In genomic region chr7:121371990-121372389, GRCm38 (mm10) we compare ENCODE assay signal across 35 mouse cellular contexts. TPM values are rescaled to one million over a fixed set of nuclear protein-coding genes. Genes with fewer than 3 reads are reported as not detected.
"Had no signal": no experiment of that assay in that cellular context is flagged by ENCODE, and none has a peak within 500 bp of the region (broad histone marks: within the 10 kb centered on the region; RNA-seq: fewer than 3 reads in every experiment).

No protein-coding gene starts in this region.

- H3K4me2 ChIP-seq: limb, embryonic 12.5 days; limb, embryonic 13.5 days; limb, embryonic 15.5 days; liver, embryonic 11.5 days; liver, embryonic 12.5 days; liver, embryonic 13.5 days; liver, embryonic 15.5 days; lung, embryonic 14.5 days; lung, embryonic 15.5 days; midbrain, embryonic 11.5 days; midbrain, embryonic 12.5 days; midbrain, embryonic 13.5 days; midbrain, embryonic 15.5 days had no signal

- H3K9ac ChIP-seq: limb, embryonic 12.5 days; limb, embryonic 13.5 days; limb, embryonic 15.5 days; liver, embryonic 12.5 days; liver, embryonic 13.5 days; liver, embryonic 14.5 days; liver, embryonic 15.5 days; liver, postnatal 0 days; lung, embryonic 14.5 days; lung, embryonic 15.5 days; midbrain, embryonic 12.5 days; midbrain, embryonic 13.5 days; midbrain, embryonic 15.5 days had no signal

- H3K4me3 ChIP-seq: limb, embryonic 10.5 days; limb, embryonic 12.5 days; limb, embryonic 13.5 days; limb, embryonic 15.5 days; liver, embryonic 12.5 days; liver, embryonic 13.5 days; liver, embryonic 15.5 days; lung, embryonic 15.5 days; megakaryocyte, embryonic 14.5 days; midbrain, embryonic 10.5 days; midbrain, embryonic 12.5 days; midbrain, embryonic 13.5 days; midbrain, embryonic 15.5 days; myocyte had no signal

- DNase-seq: left cerebral cortex, postnatal 4 days; liver; liver, embryonic 13.5 days; liver, postnatal 0 days; lung, adult 18-20 months; lung, adult 2 months; lung, embryonic 14.5 days; lung, postnatal 10 days; lung, postnatal 14 days; lung, postnatal 36 days; lung, postnatal 4 days; midbrain, embryonic 14.5 days had no signal

- H3K27ac ChIP-seq: limb, embryonic 10.5 days; limb, embryonic 12.5 days; limb, embryonic 13.5 days; limb, embryonic 15.5 days; liver, embryonic 12.5 days; liver, embryonic 13.5 days; liver, embryonic 14.5 days; liver, embryonic 15.5 days; lung, embryonic 15.5 days; macrophage; midbrain, embryonic 10.5 days; midbrain, embryonic 12.5 days; midbrain, embryonic 13.5 days; midbrain, embryonic 15.5 days had no signal

- H3K4me1 ChIP-seq: limb, embryonic 10.5 days; limb, embryonic 12.5 days; limb, embryonic 15.5 days; liver, embryonic 12.5 days; liver, embryonic 13.5 days; liver, embryonic 15.5 days; lung, embryonic 15.5 days; megakaryocyte, embryonic 14.5 days; midbrain, embryonic 12.5 days; midbrain, embryonic 15.5 days had no signal

- H3K36me3 ChIP-seq: limb, embryonic 10.5 days; limb, embryonic 12.5 days; limb, embryonic 13.5 days; limb, embryonic 15.5 days; liver, embryonic 12.5 days; liver, embryonic 13.5 days; liver, embryonic 15.5 days; lung, embryonic 15.5 days; midbrain, embryonic 10.5 days; midbrain, embryonic 12.5 days; midbrain, embryonic 13.5 days; midbrain, embryonic 15.5 days had no signal

- H3K9me3 ChIP-seq: limb, embryonic 10.5 days; limb, embryonic 12.5 days; limb, embryonic 13.5 days; limb, embryonic 15.5 days; liver, embryonic 12.5 days; liver, embryonic 13.5 days; liver, embryonic 15.5 days; lung, embryonic 15.5 days; megakaryocyte, embryonic 14.5 days; midbrain, embryonic 10.5 days; midbrain, embryonic 12.5 days; midbrain, embryonic 13.5 days; midbrain, embryonic 15.5 days had no signal

- H3K27me3 ChIP-seq: limb, embryonic 12.5 days; limb, embryonic 13.5 days; limb, embryonic 15.5 days; liver, embryonic 12.5 days; liver, embryonic 13.5 days; liver, embryonic 15.5 days; lung, embryonic 15.5 days; megakaryocyte, embryonic 14.5 days; midbrain, embryonic 12.5 days; midbrain, embryonic 13.5 days; midbrain, embryonic 15.5 days had no signal

RNA-seq across cellular contexts. Expression of gene Hs3st2, which starts 19.7 kb away (rescaled TPM):
- total RNA-seq: liver, adult 2 months; megakaryocyte progenitor cell, adult 5-6 weeks; megakaryocyte, adult 5-6 weeks; megakaryocyte-erythroid progenitor cell, adult 5-6 weeks; monocyte, adult 5-6 weeks had no signal
- polyA plus RNA-seq: limb, embryonic 10.5 days; liver, adult 2 months; liver, embryonic 15.5 days; liver, postnatal 0 days; lung, adult 2 months; lung, postnatal 0 days; macrophage; myocyte had no signal
